Mouse (Mus musculus) heart, embryonic 11.5 days (tissue): Measurements from ENCODE around the gene Ugt1a10. TPM values are rescaled to one million over a fixed set of nuclear protein-coding genes. Genes with fewer than 3 reads are reported as not detected.

ENCODE experiments used
- ATAC-seq: fragments of 200-750 bp; cut with Nextera tagmentation; replicated peaks from 2 replicates; pipeline ENCODE4 v1.8.0; 2017; ENCODE audit warnings: moderate library complexity; ENCODE audit not compliant: insufficient number of reproducible peaks, low FRiP score, low TSS enrichment
- H3K27ac ChIP-seq: fragments of 300-500 bp; sonication (generic); 2 replicates; pipeline ENCODE4 v1.5.1; 2014; ENCODE audit warnings: mild to moderate bottlenecking, low read depth, low read length
- H3K27me3 ChIP-seq: fragments of 300-500 bp; sonication (generic); 2 replicates; pipeline ENCODE4 v1.6.1; 2014; ENCODE audit warnings: mild to moderate bottlenecking, low read length, mixed read lengths; ENCODE audit not compliant: control insufficient read depth, insufficient read depth
- H3K36me3 ChIP-seq: fragments of 300-500 bp; sonication (generic); 2 replicates; pipeline ENCODE4 v1.6.1; 2014; ENCODE audit warnings: mild to moderate bottlenecking, low read length, moderate library complexity, mixed read lengths; ENCODE audit not compliant: control insufficient read depth, insufficient read depth
- H3K4me1 ChIP-seq: fragments of 300-500 bp; sonication (generic); 2 replicates; pipeline ENCODE4 v1.6.1; 2014; ENCODE audit warnings: low read length; ENCODE audit not compliant: control insufficient read depth, insufficient read depth
- H3K4me2 ChIP-seq: fragments of 300-500 bp; sonication (generic); 2 replicates; pipeline ENCODE4 v1.6.1; 2014; ENCODE audit warnings: mild to moderate bottlenecking, moderate library complexity
- H3K4me3 ChIP-seq: fragments of 300-500 bp; sonication (generic); 2 replicates; pipeline ENCODE4 v1.5.1; 2014; ENCODE audit warnings: low read depth, low read length
- H3K9ac ChIP-seq: fragments of 300-500 bp; sonication (generic); 2 replicates; pipeline ENCODE4 v1.6.1; 2014; ENCODE audit warnings: mild to moderate bottlenecking, low read depth, low read length, moderate library complexity
- H3K9me3 ChIP-seq: fragments of 300-500 bp; sonication (generic); replicated peaks from 2 replicates; pipeline ENCODE4 v1.6.1; 2016; ENCODE audit warnings: low read length; ENCODE audit not compliant: control insufficient read depth
- WGBS: fragments of 180-500 bp; shearing (Covaris S2); extraction: QIAGEN DNeasy Blood & Tissue Kit; methylation state at CpG from one replicate; pipeline ENCODE4 v1.1.7; 2014; ENCODE audit not compliant: insufficient replicate concordance; 5-methylcytosine and 5-hydroxymethylcytosine counted together
- polyA plus RNA-seq: library from polyadenylated mRNA; unstranded; fragments of >200 nt; fragmentation: Nextera tagmentation; extraction: Ambion mirVana; gene quantifications from 2 replicates; pipeline ENCODE4 v1.2.1, GENCODE M21; 2014

The Ugt1a10 gene
- polyA plus RNA-seq, 1 experiment from 2014 or later: not detected

DNA sequence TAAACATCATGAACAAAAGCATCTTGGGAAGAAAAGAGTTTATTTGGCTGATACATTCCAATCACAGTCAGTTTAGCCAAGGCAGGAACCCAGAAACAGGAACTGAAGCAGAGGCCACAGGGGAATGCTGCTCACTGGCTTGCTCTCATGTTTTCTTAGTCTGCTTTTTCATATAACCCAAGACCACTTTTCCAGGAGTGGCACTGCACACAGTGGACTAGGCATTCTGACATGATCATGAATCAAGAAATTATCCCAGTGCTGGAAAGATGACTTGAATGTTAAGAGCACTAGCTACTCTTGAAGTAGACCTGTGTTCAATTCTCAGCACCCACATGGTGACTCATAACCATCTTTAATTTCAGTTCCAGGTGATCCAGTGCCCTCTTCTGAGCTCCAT lies 170.6 kb downstream of the Ugt1a10 start:
- no peaks in the 10 kb centered on the region for H3K27me3 ChIP-seq
- no peaks in the 10 kb centered on the region for H3K36me3 ChIP-seq
- no peaks in the 10 kb centered on the region for H3K4me1 ChIP-seq
- H3K9me3 ChIP-seq: peaks cover 56% of the 10 kb centered on the region
- no peak overlapping the region for H3K4me2 ChIP-seq
- no peak overlapping the region for H3K9ac ChIP-seq
- H3K4me3 ChIP-seq: no peak overlapping the region
- ATAC-seq: no peak
- H3K27ac ChIP-seq: no peak overlapping the region

DNA sequence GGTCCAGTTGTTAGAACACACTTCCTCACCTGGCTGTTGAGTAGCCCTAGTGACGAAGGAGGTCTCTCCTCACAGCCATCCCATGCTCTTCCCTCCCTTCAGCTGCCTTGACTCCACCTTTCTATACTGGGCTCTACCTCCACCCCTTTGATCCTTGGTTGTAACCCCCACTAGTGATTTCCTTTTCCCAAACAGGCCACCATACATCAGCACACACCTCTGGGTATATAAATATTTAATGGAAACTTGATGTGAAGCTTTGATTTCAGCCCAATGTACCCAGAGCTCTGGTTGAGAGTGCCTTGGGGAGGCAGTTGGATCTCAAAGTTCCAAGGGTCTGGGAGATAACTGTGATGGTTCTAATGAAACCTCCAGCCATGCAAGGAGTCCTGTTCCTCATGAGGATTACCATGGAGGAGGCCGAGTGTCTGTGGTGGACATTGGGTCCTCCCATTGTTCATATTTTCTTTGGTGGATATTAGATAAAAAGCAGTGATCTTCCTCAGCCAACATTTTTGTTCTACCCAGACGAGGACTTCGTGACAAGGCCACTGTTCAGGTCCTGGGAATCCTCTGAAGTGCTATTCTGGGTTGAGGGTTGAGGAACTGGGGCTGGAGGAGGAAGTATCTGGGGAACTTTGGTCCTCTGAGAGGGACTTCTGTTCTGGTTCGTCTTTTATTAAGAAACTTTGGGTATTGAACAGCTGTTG lies 171.6 kb downstream of the Ugt1a10 start, which contains the start of gene Mroh2a:
Gene Mroh2a, plus strand, starts transcription at position 317 of the 710 bp plus-strand sequence.
- H3K27ac ChIP-seq: no peak within 1 kb of the TSS
- no peaks in the 10 kb centered on the region for H3K36me3 ChIP-seq
- H3K4me1 ChIP-seq: no peaks in the 10 kb centered on the region
- H3K4me3 ChIP-seq: no peak within 1 kb of the TSS
- no peaks in the 10 kb centered on the region for H3K27me3 ChIP-seq
- H3K4me2 ChIP-seq: no peak within 1 kb of the TSS
- H3K9ac ChIP-seq: no peak within 1 kb of the TSS
- WGBS: 46% methylated on average over 5 of the region's 5 CpGs
- no peak for ATAC-seq
- peaks cover 67% of the 10 kb centered on the region for H3K9me3 ChIP-seq

DNA sequence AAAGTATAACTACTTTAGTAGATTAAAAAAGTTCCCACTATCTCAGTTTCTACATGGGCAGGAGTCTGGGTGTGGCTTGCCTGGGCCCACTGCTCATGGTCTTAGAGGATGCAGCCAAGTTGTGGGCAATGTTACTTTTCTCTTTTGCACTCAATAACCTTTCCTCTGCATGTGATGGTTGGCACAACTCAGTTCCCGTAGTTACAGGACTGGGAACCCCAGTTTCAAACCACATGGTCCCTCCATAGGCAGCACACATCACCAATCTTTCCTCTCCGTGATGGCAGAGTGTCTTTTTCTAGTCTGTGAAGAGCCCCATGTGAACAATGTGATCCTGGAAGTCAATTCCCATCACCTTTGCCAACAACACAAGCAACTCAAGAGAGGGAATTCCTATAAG lies 172.3 kb downstream of the Ugt1a10 start:
- Histone ChIP-seq H3K27ac (no peak overlapping the region), H3K4me1 (no peaks in the 10 kb centered on the region), H3K9me3 (peaks cover 71% of the 10 kb centered on the region), H3K27me3 (no peaks in the 10 kb centered on the region), H3K4me3 (no peak overlapping the region), H3K4me2 (no peak overlapping the region), H3K9ac (no peak overlapping the region), H3K36me3 (no peaks in the 10 kb centered on the region)
- ATAC-seq: no peak
- WGBS: 49% methylated on average over 2 of the region's 2 CpGs

DNA sequence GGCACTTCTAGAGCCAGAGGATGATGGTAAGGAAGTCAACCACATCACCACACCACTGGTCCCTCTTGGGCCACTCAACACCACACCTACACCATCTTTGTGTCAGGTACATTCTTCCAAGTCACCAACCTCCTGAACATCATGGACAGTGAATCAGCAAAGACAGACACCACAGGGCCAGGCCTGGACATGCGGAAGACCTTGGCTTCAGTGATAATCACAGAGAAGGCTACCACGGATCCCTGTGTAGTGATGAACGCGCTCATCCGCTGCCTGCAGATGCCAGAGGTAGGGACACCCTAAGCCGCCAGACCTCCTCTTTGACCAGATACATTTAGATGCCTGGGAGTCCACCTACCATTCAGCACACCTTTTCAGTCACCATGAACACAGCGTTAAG lies 172.9 kb downstream of the Ugt1a10 start:
- H3K4me1 ChIP-seq: no peaks in the 10 kb centered on the region
- no peak for ATAC-seq

DNA sequence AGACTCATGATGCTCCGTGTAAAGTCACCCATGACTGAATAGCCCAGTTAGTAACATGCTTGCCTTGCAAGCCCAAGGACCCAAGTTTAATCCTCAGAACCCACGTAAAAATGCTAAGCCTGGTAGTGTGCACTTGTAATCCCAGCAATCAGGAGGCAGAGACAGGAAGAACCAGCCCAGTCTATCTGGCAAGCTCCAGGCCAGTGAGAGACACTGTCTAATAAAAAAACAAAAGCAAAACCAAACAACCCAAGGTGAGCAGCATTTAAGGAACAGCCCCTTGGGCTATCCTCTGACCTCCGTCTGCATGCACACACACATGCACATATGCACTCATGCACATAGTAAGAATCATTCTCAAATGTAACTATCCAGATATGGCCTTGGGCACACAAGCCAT lies 174.4 kb downstream of the Ugt1a10 start:
- H3K9ac ChIP-seq: no peak overlapping the region
- no peak overlapping the region for H3K4me2 ChIP-seq
- WGBS: 71% methylated on average over 3 of the region's 3 CpGs
- no peak overlapping the region for H3K4me3 ChIP-seq
- H3K27ac ChIP-seq: no peak overlapping the region
- peaks cover 92% of the 10 kb centered on the region for H3K9me3 ChIP-seq
- H3K27me3 ChIP-seq: no peaks in the 10 kb centered on the region
- no peaks in the 10 kb centered on the region for H3K4me1 ChIP-seq
- ATAC-seq: no peak
- H3K36me3 ChIP-seq: no peaks in the 10 kb centered on the region

More for the DNA sequence above, 172.9 kb downstream of the Ugt1a10 start:
- Histone ChIP-seq H3K4me3 (no peak overlapping the region), H3K27ac (no peak overlapping the region), H3K9me3 (peaks cover 78% of the 10 kb centered on the region), H3K9ac (no peak overlapping the region), H3K36me3 (no peaks in the 10 kb centered on the region), H3K4me2 (no peak overlapping the region), H3K27me3 (no peaks in the 10 kb centered on the region)
- WGBS: 63% methylated on average over 7 of the region's 7 CpGs

DNA sequence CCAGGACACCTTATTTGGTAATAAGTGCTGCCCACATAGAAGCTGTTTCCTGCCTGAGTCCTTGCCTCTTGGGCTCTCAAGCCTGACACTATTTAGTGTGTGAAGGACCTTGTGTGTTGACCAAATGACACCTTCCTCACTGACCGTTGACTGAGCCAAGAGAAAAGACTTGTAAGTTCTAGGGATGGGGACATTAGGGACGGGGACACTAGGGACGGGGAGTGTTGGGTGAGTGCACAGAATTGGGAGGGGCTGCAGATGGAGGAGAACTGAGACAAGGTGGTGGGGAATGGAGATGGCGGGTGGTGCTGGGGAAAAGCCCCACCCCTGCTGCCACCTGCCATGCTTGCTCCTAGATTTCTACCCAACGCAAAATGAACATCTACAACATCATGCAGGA lies 174.8 kb downstream of the Ugt1a10 start:
- H3K27me3 ChIP-seq: no peaks in the 10 kb centered on the region
- no peak overlapping the region for H3K9ac ChIP-seq
- 76% methylated on average over 5 of the region's 5 CpGs for WGBS
- H3K4me3 ChIP-seq: no peak overlapping the region
- H3K9me3 ChIP-seq: peaks cover 96% of the 10 kb centered on the region
- H3K27ac ChIP-seq: no peak overlapping the region
- no peaks in the 10 kb centered on the region for H3K36me3 ChIP-seq
- 0 out of 2 replicates have a peak, but pooled peaks have one; percentile 3 for ATAC-seq
- no peaks in the 10 kb centered on the region for H3K4me1 ChIP-seq
- no peak overlapping the region for H3K4me2 ChIP-seq

DNA sequence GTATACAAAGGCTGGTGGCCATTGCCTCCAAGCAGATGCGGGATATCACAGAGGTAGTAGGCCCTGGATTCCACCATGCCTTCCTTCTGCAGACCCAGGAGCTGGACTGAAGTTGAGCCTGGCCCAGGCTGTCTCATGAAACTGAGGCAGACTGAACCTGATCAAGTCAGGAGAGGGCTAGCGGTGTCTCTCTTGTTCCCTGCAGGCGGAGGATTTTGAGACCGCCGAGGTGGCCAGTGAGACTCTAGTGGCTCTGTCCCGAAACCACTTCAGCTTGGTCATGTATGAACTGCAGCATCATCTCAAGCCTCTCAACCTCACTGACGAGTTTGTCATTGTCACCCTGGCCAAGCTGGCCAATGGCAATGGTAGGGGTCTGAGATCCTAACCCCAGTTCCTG lies 175.2 kb downstream of the Ugt1a10 start:
- Histone ChIP-seq H3K4me3 (no peak overlapping the region), H3K4me2 (no peak overlapping the region), H3K4me1 (no peaks in the 10 kb centered on the region), H3K36me3 (no peaks in the 10 kb centered on the region), H3K9me3 (peaks cover 99% of the 10 kb centered on the region), H3K27me3 (no peaks in the 10 kb centered on the region), H3K9ac (no peak overlapping the region), H3K27ac (no peak overlapping the region)
- WGBS: 69% methylated on average over 7 of the region's 7 CpGs
- ATAC-seq: no peak

DNA sequence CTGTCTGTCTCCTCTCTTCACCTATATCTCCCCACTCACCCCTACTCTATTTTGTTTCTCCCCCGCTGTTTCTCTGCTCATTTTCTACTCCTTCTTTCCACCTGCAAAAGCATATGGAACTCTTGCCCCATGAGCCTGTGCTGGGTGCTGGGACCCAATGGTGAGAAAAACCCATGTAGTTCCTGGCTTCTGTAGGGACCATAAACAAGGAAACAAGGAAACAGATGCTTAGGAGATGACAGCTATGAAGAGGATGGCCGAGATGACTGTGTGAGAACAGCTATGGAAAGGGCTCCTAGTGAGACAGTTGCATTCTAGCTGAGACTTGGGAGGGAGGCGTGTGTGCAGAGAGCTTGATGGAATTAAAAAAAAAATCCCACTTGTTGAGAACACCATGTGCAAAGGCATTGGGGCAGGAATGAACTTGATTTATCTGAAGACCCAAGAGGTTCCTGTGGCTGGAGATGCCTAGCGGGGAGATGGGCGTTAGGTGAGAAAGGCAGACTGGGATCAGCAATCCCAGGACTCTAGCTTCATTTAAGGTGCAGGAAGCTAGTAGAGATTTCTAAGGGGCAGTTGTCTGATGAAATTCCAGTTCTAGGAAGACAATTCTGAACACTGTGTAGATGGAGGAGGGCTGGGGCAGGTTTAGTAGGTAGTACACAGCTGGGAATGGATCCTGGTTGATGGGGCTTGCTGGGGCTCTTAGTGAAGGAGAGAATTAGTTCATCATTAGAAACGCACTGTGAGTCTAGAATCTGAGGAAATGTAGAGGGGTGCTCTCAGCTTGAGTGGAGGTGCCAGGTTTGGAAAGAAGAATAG lies 176.0 kb downstream of the Ugt1a10 start:
- Histone ChIP-seq H3K9me3 (peaks cover 99% of the 10 kb centered on the region), H3K27me3 (no peaks in the 10 kb centered on the region), H3K4me2 (no peak overlapping the region), H3K9ac (no peak overlapping the region), H3K4me1 (no peaks in the 10 kb centered on the region), H3K4me3 (no peak overlapping the region), H3K27ac (no peak overlapping the region), H3K36me3 (no peaks in the 10 kb centered on the region)
- ATAC-seq: no peak
- WGBS: 69% methylated on average over 6 of the region's 6 CpGs
